Mouse (Mus musculus): ENCODE data around the gene Hs3st3b1. TPM values are rescaled to one million over a fixed set of nuclear protein-coding genes. Genes with fewer than 3 reads are reported as not detected.

Gene Hs3st3b1
- polyA plus RNA-seq, 1 experiment from 2014 or later: 18.5 TPM

DNA sequence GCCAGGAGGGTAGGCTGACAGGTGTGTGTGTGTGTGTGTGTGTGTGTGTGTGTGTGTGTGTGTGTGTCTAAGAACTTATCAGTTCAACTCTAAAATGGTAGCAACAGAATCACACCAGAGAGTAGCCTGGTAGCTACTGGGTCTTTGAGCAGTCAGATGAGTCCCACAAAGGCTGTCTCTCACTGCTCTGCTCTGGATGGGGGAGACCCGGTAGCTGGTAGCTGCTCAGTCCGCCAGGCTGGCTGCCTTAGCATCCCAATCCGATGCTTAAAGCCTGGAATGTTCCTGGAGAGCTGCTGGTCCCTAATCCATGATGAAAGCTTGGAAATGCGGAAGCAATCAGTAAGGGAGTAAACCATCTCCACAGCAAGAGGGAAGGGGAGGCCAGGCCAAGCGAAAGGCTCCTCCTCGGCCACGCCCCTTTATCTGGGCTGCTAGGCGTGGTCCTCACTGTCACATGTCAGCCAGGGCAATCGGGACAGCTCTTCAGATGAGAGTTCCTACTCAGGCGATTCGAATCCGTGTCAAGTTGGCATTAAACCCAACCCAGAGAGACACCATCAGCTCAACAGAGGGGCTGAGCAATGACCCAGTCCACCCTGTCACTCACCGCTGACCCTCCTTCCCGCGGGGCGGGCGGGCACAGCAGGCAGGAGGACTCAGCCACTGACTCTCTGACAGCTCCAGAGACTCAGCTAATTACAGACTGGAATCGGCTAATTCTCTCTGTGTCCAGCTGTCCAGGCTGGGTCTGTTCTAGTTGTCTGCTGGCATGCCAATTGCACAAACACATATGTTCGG lies 29.9 kb upstream of the Hs3st3b1 start:
- Histone ChIP-seq H3K4me3 (peak overlapping the region; percentile 31), H3K36me3 (no peaks in the 10 kb centered on the region), H3K27me3 (peaks cover 10% of the 10 kb centered on the region; the same call in 1 of the 2 replicates), H3K9ac (no peak overlapping the region), H3K4me2 (peak overlapping the region; percentile 53), H3K4me1 (peaks cover 22% of the 10 kb centered on the region), H3K27ac (no peak overlapping the region), H3K9me3 (no peaks in the 10 kb centered on the region)
- WGBS: 5% methylated on average over 19 of the region's 19 CpGs
- ATAC-seq (ENCODE audit: insufficient number of reproducible peaks, insufficient read depth, low FRiP score, low TSS enrichment, low read depth): peak; percentile 27; the same call in 1 of the 2 replicates

DNA sequence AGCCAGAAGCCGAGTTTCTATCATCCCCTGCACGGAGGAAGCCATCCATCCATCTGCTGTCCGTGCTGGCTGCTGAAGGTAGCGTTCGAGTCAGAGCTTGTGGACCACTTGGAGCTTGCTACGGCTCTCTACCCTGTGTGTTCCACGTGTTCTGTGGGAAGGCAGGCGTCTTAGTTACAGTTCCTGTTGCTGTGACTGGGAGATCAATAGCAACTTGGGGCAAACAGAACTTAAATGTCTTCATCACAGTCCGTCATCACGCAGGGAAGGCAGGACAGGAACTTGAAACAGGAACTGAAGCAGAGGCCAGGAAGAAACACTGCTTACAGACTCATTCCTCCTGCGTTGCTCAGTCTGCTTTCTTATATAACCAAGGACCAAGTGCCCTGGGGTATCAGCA lies 26.3 kb upstream of the Hs3st3b1 start:
- Histone ChIP-seq H3K27me3 (peaks cover 10% of the 10 kb centered on the region; the same call in 1 of the 2 replicates), H3K4me1 (peaks cover 22% of the 10 kb centered on the region), H3K4me3 (no peak overlapping the region), H3K36me3 (no peaks in the 10 kb centered on the region), H3K27ac (no peak overlapping the region), H3K9me3 (no peaks in the 10 kb centered on the region), H3K4me2 (no peak overlapping the region), H3K9ac (no peak overlapping the region)
- WGBS: 86% methylated on average over 11 of the region's 11 CpGs
- ATAC-seq (ENCODE audit: insufficient number of reproducible peaks, insufficient read depth, low FRiP score, low TSS enrichment, low read depth): no peak

- no peak for ATAC-seq (ENCODE audit: insufficient number of reproducible peaks, insufficient read depth, low FRiP score, low TSS enrichment, low read depth)
These were observed 24.9 kb upstream of the Hs3st3b1 start for GRCm38 (mm10) chr11:63947024-63947423.

DNA sequence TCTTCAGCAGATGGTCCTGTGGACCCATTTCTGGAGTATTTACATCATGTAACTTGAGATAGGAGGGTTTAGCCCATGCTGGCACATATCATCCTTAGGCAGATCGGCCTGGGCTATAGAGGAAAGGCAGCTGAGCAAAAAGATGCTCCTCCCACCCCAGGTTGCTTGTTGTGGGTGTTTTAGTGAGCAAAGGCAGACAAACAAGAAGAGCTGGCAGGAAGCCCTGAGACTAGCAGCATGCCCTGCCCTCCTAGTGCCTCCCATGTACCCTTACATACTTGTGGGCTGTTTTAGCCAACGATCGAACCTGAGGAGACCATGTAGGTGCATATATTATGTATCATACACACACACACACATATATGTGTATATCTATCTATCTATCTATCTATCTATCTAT lies 21.9 kb upstream of the Hs3st3b1 start:
- ATAC-seq (ENCODE audit: insufficient number of reproducible peaks, insufficient read depth, low FRiP score, low TSS enrichment, low read depth): no peak
- H3K27me3 ChIP-seq: 0 out of 2 replicates have a peak, but pooled peaks cover 3% of the 10 kb centered on the region
- no peak overlapping the region for H3K27ac ChIP-seq
- H3K4me1 ChIP-seq: peaks cover 6% of the 10 kb centered on the region; the same call in 1 of the 2 replicates
- 84% methylated on average over 3 of the region's 3 CpGs for WGBS
- H3K9me3 ChIP-seq: no peaks in the 10 kb centered on the region
- H3K36me3 ChIP-seq: no peaks in the 10 kb centered on the region
- H3K4me3 ChIP-seq: no peak overlapping the region
- H3K4me2 ChIP-seq: no peak overlapping the region
- H3K9ac ChIP-seq: no peak overlapping the region

More at GRCm38 (mm10) chr11:63947024-63947423, 24.9 kb upstream of the Hs3st3b1 start:
- Histone ChIP-seq H3K4me3 (no peak overlapping the region), H3K4me2 (no peak overlapping the region), H3K9me3 (no peaks in the 10 kb centered on the region), H3K36me3 (no peaks in the 10 kb centered on the region), H3K27me3 (peaks cover 6% of the 10 kb centered on the region; the same call in 1 of the 2 replicates), H3K27ac (no peak overlapping the region), H3K4me1 (peaks cover 11% of the 10 kb centered on the region), H3K9ac (no peak overlapping the region)
- 72% methylated on average over 2 of the region's 2 CpGs for WGBS

GRCm38 (mm10) chr11:63943268-63943890 lies 21.3 kb upstream of the Hs3st3b1 start:
- Histone ChIP-seq H3K36me3 (no peaks in the 10 kb centered on the region), H3K4me3 (no peak overlapping the region), H3K4me1 (peaks cover 6% of the 10 kb centered on the region; the same call in 1 of the 2 replicates), H3K4me2 (no peak overlapping the region), H3K27me3 (0 out of 2 replicates have a peak, but pooled peaks cover 3% of the 10 kb centered on the region), H3K9ac (no peak overlapping the region), H3K9me3 (no peaks in the 10 kb centered on the region), H3K27ac (no peak overlapping the region)
- ATAC-seq (ENCODE audit: insufficient number of reproducible peaks, insufficient read depth, low FRiP score, low TSS enrichment, low read depth): no peak
- 92% methylated on average over 13 of the region's 13 CpGs for WGBS

GRCm38 (mm10) chr11:63942177-63942576 lies 20.1 kb upstream of the Hs3st3b1 start:
- no peak for ATAC-seq (ENCODE audit: insufficient number of reproducible peaks, insufficient read depth, low FRiP score, low TSS enrichment, low read depth)
- no peaks in the 10 kb centered on the region for H3K36me3 ChIP-seq
- H3K4me3 ChIP-seq: no peak overlapping the region
- H3K27me3 ChIP-seq: 0 out of 2 replicates have a peak, but pooled peaks cover 8% of the 10 kb centered on the region
- no peaks in the 10 kb centered on the region for H3K9me3 ChIP-seq
- H3K4me1 ChIP-seq: peaks cover 3% of the 10 kb centered on the region; the same call in 1 of the 2 replicates
- H3K9ac ChIP-seq: no peak overlapping the region
- no peak overlapping the region for H3K4me2 ChIP-seq
- H3K27ac ChIP-seq: no peak overlapping the region
- WGBS: 75% methylated on average over 8 of the region's 8 CpGs

DNA sequence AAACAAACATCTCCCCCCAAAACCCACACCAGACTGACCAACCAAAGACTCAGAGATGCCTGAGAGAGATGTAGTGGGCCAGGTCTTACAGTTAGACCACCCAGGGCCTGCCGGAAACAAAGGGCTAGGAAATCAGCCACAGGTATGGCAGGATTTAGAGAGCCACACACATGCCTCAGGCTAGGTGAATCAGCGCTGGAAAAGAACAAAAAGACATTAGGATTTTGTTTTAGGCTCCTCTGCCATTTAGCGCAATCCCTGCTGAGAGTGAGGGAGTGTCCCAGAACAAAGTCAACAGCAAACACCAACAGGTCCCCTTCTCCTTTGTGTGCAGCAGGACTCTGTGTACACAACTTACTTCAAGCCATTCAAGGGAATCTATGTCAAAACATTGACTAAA lies 14.6 kb upstream of the Hs3st3b1 start:
- H3K9ac ChIP-seq: no peak overlapping the region
- peaks cover 25% of the 10 kb centered on the region for H3K27me3 ChIP-seq
- H3K4me3 ChIP-seq: no peak overlapping the region
- H3K4me2 ChIP-seq: no peak overlapping the region
- H3K4me1 ChIP-seq: no peaks in the 10 kb centered on the region
- H3K36me3 ChIP-seq: no peaks in the 10 kb centered on the region
- H3K27ac ChIP-seq: no peak overlapping the region
- ATAC-seq (ENCODE audit: insufficient number of reproducible peaks, insufficient read depth, low FRiP score, low TSS enrichment, low read depth): no peak
- H3K9me3 ChIP-seq: no peaks in the 10 kb centered on the region
- WGBS: 27% methylated on average over 3 of the region's 3 CpGs

- peaks cover 42% of the 10 kb centered on the region for H3K27me3 ChIP-seq
- H3K4me2 ChIP-seq: no peak overlapping the region
- no peak for ATAC-seq (ENCODE audit: insufficient number of reproducible peaks, insufficient read depth, low FRiP score, low TSS enrichment, low read depth)
- no peak overlapping the region for H3K9ac ChIP-seq
- H3K4me1 ChIP-seq: peaks cover 28% of the 10 kb centered on the region
- H3K9me3 ChIP-seq: no peaks in the 10 kb centered on the region
- no peak overlapping the region for H3K4me3 ChIP-seq
- H3K36me3 ChIP-seq: no peaks in the 10 kb centered on the region
- WGBS: 81% methylated on average over 6 of the region's 6 CpGs
- no peak overlapping the region for H3K27ac ChIP-seq
These were observed 4.8 kb upstream of the Hs3st3b1 start for GRCm38 (mm10) chr11:63926901-63927300.

DNA sequence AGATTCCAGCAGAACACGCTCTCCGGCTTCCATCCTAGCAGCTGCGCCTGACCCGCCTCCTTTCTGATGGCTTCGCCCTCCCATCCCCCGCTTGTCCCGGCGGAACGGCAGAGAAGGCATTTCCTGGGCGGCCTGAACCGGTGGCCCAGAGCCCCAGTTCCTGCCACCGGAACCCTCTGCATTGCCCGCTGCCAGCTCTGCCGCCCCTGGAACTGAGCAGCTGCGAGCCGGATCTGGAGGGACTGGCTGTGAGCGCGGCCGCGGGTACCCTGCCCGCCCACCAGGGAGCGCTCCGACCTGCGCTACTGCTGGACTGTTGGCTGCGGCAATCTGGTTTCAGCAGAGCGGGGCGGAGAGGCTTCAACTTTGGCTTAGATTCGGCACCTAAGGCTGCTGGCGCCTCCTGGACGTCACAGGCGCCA lies 3.1 kb upstream of the Hs3st3b1 start:
- H3K9ac ChIP-seq: peak overlapping the region; percentile 58
- peaks cover 38% of the 10 kb centered on the region for H3K4me1 ChIP-seq
- H3K9me3 ChIP-seq: no peaks in the 10 kb centered on the region
- peaks cover 50% of the 10 kb centered on the region for H3K27me3 ChIP-seq
- H3K27ac ChIP-seq: no peak overlapping the region
- no peak for ATAC-seq (ENCODE audit: insufficient number of reproducible peaks, insufficient read depth, low FRiP score, low TSS enrichment, low read depth)
- peak overlapping the region; percentile 45 for H3K4me3 ChIP-seq
- no peaks in the 10 kb centered on the region for H3K36me3 ChIP-seq
- WGBS: under 1% methylated on average over 31 of the region's 31 CpGs
- peak overlapping the region; percentile 94 for H3K4me2 ChIP-seq

DNA sequence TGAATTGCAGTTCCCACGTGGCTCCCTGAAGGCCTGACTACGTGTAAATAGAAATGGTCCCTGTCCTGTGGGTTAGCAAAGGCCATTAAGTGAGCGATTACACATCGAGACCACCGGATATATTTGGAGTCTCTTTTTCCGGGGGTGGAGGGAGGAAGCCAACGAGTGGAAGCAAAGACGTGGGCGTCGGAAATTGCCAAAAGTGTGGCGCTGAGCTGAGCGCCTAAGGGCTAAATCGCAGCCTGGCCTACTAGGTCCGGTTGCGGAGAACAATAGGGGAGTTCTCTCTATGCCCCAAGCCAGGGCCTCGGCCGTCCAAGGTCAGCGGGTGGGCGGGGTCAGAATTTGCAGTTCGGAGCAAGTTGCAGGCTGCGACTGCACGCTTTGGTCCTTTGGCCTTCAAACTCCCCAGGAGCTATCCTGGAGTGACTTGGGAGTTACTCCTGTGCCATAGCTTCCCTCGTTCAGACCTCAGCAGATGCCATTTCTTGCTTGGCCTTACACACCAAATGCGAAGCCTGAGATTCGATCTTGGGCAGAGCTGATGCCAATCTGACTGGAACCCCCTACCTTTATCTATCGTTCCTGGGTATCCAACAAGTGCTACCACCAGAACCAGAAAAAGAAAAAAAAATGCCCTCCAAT lies 2.3 kb upstream of the Hs3st3b1 start:
- 6% methylated on average over 26 of the region's 26 CpGs for WGBS
- Histone ChIP-seq H3K4me3 (peak overlapping the region; percentile 74), H3K27ac (no peak overlapping the region), H3K9me3 (no peaks in the 10 kb centered on the region), H3K4me2 (peak overlapping the region; percentile 94), H3K9ac (no peak overlapping the region), H3K27me3 (peaks cover 50% of the 10 kb centered on the region), H3K36me3 (no peaks in the 10 kb centered on the region), H3K4me1 (peaks cover 42% of the 10 kb centered on the region)
- ATAC-seq (ENCODE audit: insufficient number of reproducible peaks, insufficient read depth, low FRiP score, low TSS enrichment, low read depth): no peak

DNA sequence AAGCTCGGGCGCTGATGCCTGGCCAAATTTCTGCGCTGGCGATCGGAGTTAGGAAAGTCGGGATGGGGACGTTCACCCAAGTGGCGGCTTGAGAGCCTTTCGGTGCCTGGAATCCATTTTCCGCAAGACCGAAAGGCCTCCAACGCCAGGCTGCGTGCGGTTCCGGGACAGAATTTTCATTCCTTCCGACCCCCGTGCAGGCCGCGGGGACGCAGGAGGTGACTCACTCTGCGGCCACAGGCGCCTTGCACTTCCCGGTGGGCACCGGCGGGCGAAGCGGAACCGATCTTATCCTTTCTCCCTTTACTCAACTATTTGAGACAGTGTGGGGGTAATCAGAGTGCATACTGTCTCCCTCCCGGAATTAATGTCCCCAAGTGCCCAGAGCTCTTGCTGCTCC lies 1.3 kb upstream of the Hs3st3b1 start:
- Histone ChIP-seq H3K4me2 (peak overlapping the region; percentile 94), H3K9ac (peak overlapping the region; percentile 57; the same call in 1 of the 2 replicates), H3K27me3 (peaks cover 60% of the 10 kb centered on the region), H3K36me3 (no peaks in the 10 kb centered on the region), H3K4me1 (peaks cover 52% of the 10 kb centered on the region), H3K9me3 (no peaks in the 10 kb centered on the region), H3K4me3 (peak overlapping the region; percentile 74), H3K27ac (no peak overlapping the region)
- WGBS: under 1% methylated on average over 29 of the region's 29 CpGs
- ATAC-seq (ENCODE audit: insufficient number of reproducible peaks, insufficient read depth, low FRiP score, low TSS enrichment, low read depth): no peak
